Mouse (Mus musculus) hindbrain, embryonic 11.5 days (tissue): ENCODE measurements around the gene Suclg1. TPM values are rescaled to one million over a fixed set of nuclear protein-coding genes. Genes with fewer than 3 reads are reported as not detected.

Experiments used
- ATAC-seq: fragments of 200-750 bp; cut with Nextera tagmentation; 2 replicates; pipeline ENCODE4 v1.8.0; 2017; ENCODE audit warnings: mild to moderate bottlenecking, moderate TSS enrichment, moderate library complexity; ENCODE audit not compliant: low FRiP score
- DNase-seq: peaks from one replicate; pipeline ENCODE4 v3.0.0-alpha.2; 2015; ENCODE audit warnings: low spot score
- H3K27ac ChIP-seq: fragments of 300-500 bp; sonication (generic); 2 replicates; pipeline ENCODE4 v1.5.1; 2014; ENCODE audit warnings: mild to moderate bottlenecking, low read depth, low read length
- H3K27me3 ChIP-seq: fragments of 300-500 bp; sonication (generic); 2 replicates; pipeline ENCODE4 v1.6.1; 2014; ENCODE audit warnings: mild to moderate bottlenecking, low read length, moderate library complexity, mixed read lengths; ENCODE audit not compliant: control insufficient read depth, insufficient read depth
- H3K36me3 ChIP-seq: fragments of 300-500 bp; sonication (generic); 2 replicates; pipeline ENCODE4 v1.6.1; 2014; ENCODE audit warnings: mild to moderate bottlenecking, low read length, moderate library complexity, mixed read lengths; ENCODE audit not compliant: control insufficient read depth, insufficient read depth
- H3K4me1 ChIP-seq: fragments of 300-500 bp; sonication (generic); replicated peaks from 2 replicates; pipeline ENCODE4 v1.6.1; 2014; ENCODE audit warnings: low read length, mixed read lengths; ENCODE audit not compliant: control insufficient read depth, insufficient read depth
- H3K4me2 ChIP-seq: fragments of 300-500 bp; sonication (generic); replicated peaks from 2 replicates; pipeline ENCODE4 v1.6.1; 2014; ENCODE audit warnings: mild to moderate bottlenecking, low read depth, low read length
- H3K4me3 ChIP-seq: fragments of 300-500 bp; sonication (generic); 2 replicates; pipeline ENCODE4 v1.5.1; 2014; ENCODE audit warnings: low read depth, low read length
- H3K9ac ChIP-seq: fragments of 300-500 bp; sonication (generic); 2 replicates; pipeline ENCODE4 v1.6.1; 2014; ENCODE audit warnings: low read depth, low read length
- H3K9me3 ChIP-seq: fragments of 300-500 bp; sonication (generic); 2 replicates; pipeline ENCODE4 v1.6.1; 2016; ENCODE audit warnings: low read length; ENCODE audit not compliant: control insufficient read depth
- WGBS: fragments of 180-500 bp; shearing (Covaris S2); extraction: QIAGEN DNeasy Blood & Tissue Kit; methylation state at CpG from one replicate; pipeline ENCODE4 v1.1.7; 2014; 5-methylcytosine and 5-hydroxymethylcytosine counted together
- polyA plus RNA-seq: library from polyadenylated mRNA; unstranded; fragments of >200 nt; fragmentation: Nextera tagmentation; extraction: Ambion mirVana; gene quantifications from 2 replicates; pipeline ENCODE4 v1.2.1, GENCODE M21; 2014

Gene Suclg1
- polyA plus RNA-seq, 1 experiment from 2014 or later = 177 TPM

DNA sequence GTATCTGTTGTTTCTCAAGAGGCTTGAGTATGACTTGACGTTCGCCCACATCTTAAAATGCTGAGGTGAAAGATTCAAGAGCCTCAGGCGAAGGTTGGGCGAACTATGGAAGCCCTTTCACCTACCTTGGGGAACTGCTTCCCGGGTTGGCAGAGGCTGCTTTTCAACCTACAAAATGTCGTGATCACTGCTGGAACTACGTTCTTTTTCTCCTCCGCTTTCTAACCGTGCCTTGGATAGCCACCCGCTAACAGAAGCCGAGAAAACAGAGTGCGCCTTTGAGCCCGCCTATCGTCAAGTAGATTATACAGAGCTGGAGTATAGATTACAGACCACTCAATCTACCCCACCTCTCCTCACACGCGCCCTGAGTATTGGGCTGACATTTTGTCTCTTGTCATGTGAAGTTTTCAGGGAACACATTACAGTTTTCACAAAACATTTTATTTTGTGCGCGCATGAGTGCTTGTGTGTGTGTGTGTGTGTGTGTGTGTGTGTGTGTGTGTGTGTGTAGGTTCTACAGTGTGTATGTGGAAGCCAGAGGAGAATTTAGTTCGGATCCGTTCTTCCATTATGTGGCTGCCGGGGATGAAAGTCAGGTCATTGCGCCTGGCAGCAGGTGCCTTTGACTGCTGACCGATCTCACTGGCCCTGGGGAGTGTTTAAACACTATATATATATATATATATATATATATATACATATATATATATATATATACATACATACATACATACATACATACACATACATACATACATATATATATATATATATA lies 26.0 kb upstream of the Suclg1 start:
- Histone ChIP-seq H3K4me1 (no peaks in the 10 kb centered on the region), H3K27ac (no peak overlapping the region), H3K36me3 (no peaks in the 10 kb centered on the region), H3K27me3 (no peaks in the 10 kb centered on the region), H3K4me3 (peak overlapping the region; percentile 30), H3K4me2 (peak overlapping the region; percentile 42), H3K9me3 (no peaks in the 10 kb centered on the region), H3K9ac (peak overlapping the region; percentile 15; the same call in 1 of the 2 replicates)
- DNase-seq (no peak), ATAC-seq (peak; percentile 75)
- WGBS = 34% methylated on average over 23 of the region's 23 CpGs

DNA sequence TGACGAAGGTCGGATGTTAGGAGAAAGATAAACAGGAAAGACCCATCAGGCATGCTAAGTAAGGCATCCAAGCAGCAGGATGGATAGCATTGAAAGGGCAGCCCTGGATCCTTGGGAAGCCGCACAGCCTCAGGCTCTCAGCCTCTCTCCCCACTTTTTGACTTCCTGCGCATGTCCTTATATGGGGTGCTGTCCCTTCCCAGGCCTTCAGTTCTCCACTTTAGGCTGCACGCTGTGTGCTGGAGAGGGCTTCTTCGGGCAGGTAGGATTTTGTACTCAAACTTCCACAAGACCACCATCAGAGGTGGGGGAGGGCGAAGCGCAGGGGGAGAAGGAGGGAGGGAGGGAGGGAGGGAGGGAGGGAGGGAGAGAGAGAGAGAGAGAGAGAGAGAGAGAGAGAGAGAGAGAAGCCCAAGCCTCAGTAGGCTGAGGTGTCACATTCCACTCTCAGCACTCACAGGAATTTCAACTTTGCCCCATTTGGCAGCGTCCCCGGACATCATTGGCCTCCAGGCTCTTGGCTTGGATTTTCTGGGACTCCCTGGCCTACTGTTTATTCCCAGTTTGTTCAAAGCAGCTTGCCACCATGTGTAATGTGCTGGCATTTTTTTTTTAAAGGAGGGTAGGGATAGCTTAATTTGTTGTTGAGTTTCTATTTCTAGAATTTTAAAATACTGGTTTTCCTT lies 25.2 kb upstream of the Suclg1 start:
- no peak overlapping the region for H3K4me2 ChIP-seq
- H3K4me1 ChIP-seq = no peaks in the 10 kb centered on the region
- ATAC-seq = no peak
- H3K9me3 ChIP-seq = no peaks in the 10 kb centered on the region
- no peak overlapping the region for H3K4me3 ChIP-seq
- H3K27me3 ChIP-seq = no peaks in the 10 kb centered on the region
- peak; percentile 46 for DNase-seq
- no peak overlapping the region for H3K27ac ChIP-seq
- no peak overlapping the region for H3K9ac ChIP-seq
- no peaks in the 10 kb centered on the region for H3K36me3 ChIP-seq
- WGBS = 15% methylated on average over 8 of the region's 10 CpGs

DNA sequence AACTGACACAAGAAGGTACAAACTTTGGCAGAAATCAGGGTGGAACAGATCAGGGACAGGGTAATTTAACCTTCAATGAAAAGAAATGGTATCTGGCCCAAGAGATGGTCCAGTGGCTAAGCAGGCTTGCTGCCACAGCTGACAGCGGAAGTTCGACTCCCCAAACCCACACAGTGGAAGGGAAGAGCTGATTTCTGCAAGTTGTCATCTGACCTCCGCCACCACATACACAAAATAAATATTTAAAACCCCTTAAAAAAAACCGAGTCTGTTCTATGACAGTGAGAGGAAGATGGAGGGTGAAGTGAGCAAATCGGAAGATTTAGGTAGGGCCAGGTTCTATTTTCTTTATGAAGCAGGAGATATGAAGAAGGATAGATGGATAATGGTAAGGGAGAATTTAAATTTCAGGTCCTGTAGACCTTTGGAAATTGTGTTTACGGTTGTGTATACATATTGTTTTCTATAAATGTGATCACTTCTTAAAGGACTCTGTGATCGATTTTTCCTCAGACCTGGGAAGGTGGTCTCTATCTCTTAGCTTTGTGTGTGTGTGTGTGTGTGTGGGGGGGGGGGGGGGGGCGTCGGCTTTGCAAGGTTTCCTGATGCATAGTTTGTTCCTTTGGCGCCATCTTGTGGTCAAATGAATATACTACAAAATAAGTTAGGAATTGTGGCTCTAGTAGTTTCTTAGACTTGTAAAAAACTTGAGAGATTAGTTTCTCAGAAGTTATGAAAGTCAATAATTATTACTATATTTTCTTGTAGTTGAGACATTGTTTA lies 20.6 kb upstream of the Suclg1 start:
- no peaks in the 10 kb centered on the region for H3K27me3 ChIP-seq
- no peaks in the 10 kb centered on the region for H3K9me3 ChIP-seq
- no peaks in the 10 kb centered on the region for H3K36me3 ChIP-seq
- H3K9ac ChIP-seq = no peak overlapping the region
- no peak overlapping the region for H3K4me3 ChIP-seq
- 51% methylated on average over 10 of the region's 10 CpGs for WGBS
- no peak overlapping the region for H3K4me2 ChIP-seq
- no peak overlapping the region for H3K27ac ChIP-seq
- peak; percentile 72 for DNase-seq
- ATAC-seq = no peak
- H3K4me1 ChIP-seq = no peaks in the 10 kb centered on the region

DNA sequence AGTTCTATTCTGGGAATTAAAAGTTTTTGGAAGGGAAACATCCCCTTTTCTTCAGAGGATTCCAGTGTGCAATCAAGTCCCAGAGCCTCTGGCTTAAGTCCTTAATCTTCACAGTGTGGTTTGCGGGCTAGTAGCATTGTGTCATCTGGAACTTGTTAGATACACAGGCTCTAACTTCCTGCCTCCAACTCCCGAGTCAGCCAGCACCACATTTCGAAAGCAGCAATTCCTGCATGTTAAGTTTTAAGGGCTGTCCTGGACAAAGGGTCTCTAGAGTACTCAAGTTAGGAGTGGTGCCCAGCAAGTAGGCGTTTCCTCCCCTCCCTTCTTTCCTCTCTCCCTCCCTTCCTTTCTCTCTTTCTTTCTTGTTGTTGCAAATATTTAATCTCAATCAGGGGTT lies 19.8 kb upstream of the Suclg1 start:
- no peak for DNase-seq
- no peaks in the 10 kb centered on the region for H3K9me3 ChIP-seq

DNA sequence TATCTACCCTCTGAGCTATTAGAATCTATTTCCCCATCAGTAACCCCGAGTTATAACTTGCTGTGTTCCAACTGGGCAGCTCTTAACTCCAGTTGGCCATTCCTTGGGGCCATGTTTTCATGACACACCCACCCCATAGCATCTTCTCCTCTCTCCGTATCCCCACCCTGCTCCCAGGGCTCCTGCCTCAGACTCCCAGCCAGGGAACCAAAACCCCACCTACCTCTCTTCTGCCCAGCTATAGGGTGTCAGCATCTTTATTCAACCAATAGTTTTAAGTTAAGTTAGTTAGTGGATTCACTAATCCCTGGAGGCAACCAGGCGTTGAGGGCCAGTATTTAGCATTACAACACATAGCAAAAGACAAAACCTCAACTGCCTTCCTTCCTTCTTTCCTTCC lies 19.3 kb upstream of the Suclg1 start:
- no peak overlapping the region for H3K27ac ChIP-seq
- no peak overlapping the region for H3K4me2 ChIP-seq
- DNase-seq (no peak), ATAC-seq (no peak)
- H3K9me3 ChIP-seq = no peaks in the 10 kb centered on the region
- H3K36me3 ChIP-seq = no peaks in the 10 kb centered on the region
- WGBS = 79% methylated on average over 3 of the region's 3 CpGs
- no peak overlapping the region for H3K4me3 ChIP-seq
- no peak overlapping the region for H3K9ac ChIP-seq
- H3K27me3 ChIP-seq = no peaks in the 10 kb centered on the region
- no peaks in the 10 kb centered on the region for H3K4me1 ChIP-seq

More for the DNA sequence above, 19.8 kb upstream of the Suclg1 start:
- no peak for ATAC-seq
- no peak overlapping the region for H3K4me2 ChIP-seq
- H3K4me1 ChIP-seq = no peaks in the 10 kb centered on the region
- no peaks in the 10 kb centered on the region for H3K27me3 ChIP-seq
- no peak overlapping the region for H3K4me3 ChIP-seq
- H3K9ac ChIP-seq = no peak overlapping the region
- H3K27ac ChIP-seq = no peak overlapping the region
- H3K36me3 ChIP-seq = no peaks in the 10 kb centered on the region
- WGBS = 49% methylated on average over 4 of the region's 4 CpGs

DNA sequence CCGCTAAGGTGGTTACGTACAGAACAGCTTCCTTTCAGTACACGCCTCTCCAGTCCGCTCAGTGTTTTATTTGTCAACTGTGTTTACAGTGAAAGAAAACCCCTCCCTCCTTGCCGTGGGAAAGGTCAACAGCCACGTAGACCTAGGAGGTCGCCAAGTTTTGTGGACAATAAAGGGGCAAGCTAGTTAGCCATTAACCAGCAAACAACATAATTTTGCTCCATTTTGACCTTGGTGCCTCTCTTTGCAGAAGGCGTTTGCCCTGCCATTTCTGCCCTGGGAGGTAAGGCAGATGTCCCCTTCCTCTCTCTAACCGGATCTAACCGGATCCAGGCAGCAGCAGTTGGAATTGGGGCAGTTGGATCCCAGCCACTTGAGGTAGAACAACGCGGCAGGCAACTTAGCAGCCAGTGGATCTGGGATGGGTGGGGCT lies 16.0 kb upstream of the Suclg1 start:
- Histone ChIP-seq H3K27ac (no peak overlapping the region), H3K36me3 (no peaks in the 10 kb centered on the region), H3K27me3 (no peaks in the 10 kb centered on the region), H3K9me3 (no peaks in the 10 kb centered on the region), H3K4me3 (no peak overlapping the region), H3K4me2 (no peak overlapping the region), H3K9ac (no peak overlapping the region), H3K4me1 (no peaks in the 10 kb centered on the region)
- DNase-seq = no peak
- 88% methylated on average over 12 of the region's 12 CpGs for WGBS
- ATAC-seq = no peak

DNA sequence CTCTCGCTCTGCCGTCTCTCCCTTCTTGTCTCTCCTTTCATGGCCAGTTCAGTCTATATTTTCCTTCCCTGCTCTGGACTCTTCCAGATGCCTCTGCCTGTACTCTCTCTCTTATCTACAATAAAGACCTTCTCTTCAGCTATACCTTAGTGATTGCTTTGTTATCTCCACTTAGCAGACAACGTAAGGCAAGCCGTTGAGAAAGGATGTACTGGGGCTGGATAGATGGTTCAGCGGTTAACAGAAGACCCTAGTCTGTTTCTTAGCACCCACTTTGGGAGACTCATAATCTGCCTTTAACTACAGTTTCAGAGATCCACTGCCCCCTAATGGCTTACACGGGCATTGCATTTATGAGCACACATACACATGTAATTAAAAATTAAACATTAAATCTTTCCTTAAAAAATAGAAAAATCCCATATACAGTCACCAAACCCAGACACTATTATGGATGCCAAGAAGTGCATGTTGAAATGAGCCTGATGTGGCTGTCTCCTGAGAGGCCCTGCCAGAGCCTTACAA lies 14.9 kb upstream of the Suclg1 start:
- H3K9me3 ChIP-seq = no peaks in the 10 kb centered on the region
- H3K4me2 ChIP-seq = no peak overlapping the region
- no peaks in the 10 kb centered on the region for H3K27me3 ChIP-seq
- DNase-seq (peak; percentile 23), ATAC-seq (no peak)
- H3K27ac ChIP-seq = no peak overlapping the region
- H3K9ac ChIP-seq = no peak overlapping the region
- no peaks in the 10 kb centered on the region for H3K36me3 ChIP-seq
- H3K4me1 ChIP-seq = no peaks in the 10 kb centered on the region
- WGBS = 91% methylated on average over 6 of the region's 6 CpGs
- H3K4me3 ChIP-seq = no peak overlapping the region

DNA sequence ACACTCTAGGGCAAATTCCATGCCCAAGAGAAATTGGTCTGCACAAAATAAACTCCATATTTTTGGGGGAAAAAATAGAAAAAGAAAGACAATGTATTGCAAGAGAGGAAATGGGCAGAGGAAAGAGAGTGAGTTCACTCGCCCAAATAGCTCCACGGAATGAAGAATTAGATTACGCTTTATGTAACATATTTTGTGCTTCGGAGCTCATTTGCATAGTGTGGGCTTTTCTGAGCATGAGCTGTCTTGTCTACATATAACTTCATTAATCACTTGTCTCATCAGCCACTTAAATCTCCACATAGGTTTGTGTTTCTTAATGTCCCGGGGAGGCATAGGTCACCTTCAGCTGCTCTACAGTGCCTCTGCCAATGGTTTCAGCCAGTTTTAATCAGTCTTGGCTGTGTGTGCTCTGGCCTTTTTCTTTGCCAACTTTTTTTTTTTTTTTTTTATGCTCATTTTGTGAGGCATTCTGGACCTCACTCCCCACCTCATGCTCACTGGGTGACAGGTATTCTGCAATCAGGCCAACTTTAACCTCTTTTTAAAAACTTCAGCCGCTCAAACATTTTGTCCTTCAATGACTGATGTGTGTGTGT lies 13.8 kb upstream of the Suclg1 start:
- no peak overlapping the region for H3K9ac ChIP-seq
- H3K27me3 ChIP-seq = no peaks in the 10 kb centered on the region
- H3K4me1 ChIP-seq = no peaks in the 10 kb centered on the region
- no peaks in the 10 kb centered on the region for H3K9me3 ChIP-seq
- no peaks in the 10 kb centered on the region for H3K36me3 ChIP-seq
- 93% methylated on average over 6 of the region's 6 CpGs for WGBS
- H3K4me2 ChIP-seq = no peak overlapping the region
- H3K4me3 ChIP-seq = no peak overlapping the region
- DNase-seq (no peak), ATAC-seq (no peak)
- H3K27ac ChIP-seq = no peak overlapping the region
